Mouse (Mus musculus) bone marrow macrophage, adult 2 months (primary cell): ENCODE measurements at regions not wholly inside any gene's neighbourhood (a gene's known extent, or its start where the extent isn't known, plus 50 kb on each side); places are given as distances from the start of the nearest gene placed in this dataset.

Experiments used
- H3K27ac ChIP-seq: 2 replicates; pipeline ENCODE4 v1.5.1; 2012; ENCODE audit warnings: low read depth, low read length; ENCODE audit not compliant: insufficient read depth
- H3K4me1 ChIP-seq: 2 replicates; pipeline ENCODE4 v1.6.1; 2012; ENCODE audit warnings: low read length; ENCODE audit not compliant: control insufficient read depth, insufficient read depth
- H3K4me3 ChIP-seq: 2 replicates; pipeline ENCODE4 v1.5.1; 2012; ENCODE audit warnings: mild to moderate bottlenecking, low read length, moderate library complexity; ENCODE audit not compliant: insufficient read depth
- CTCF ChIP-seq: IDR thresholded peaks from 2 replicates; pipeline ENCODE4 v1.5.1; 2012; ENCODE audit warnings: low read depth, mild to moderate bottlenecking, low read length, moderate library complexity
- POLR2A ChIP-seq: IDR thresholded peaks from 2 replicates; pipeline ENCODE4 v1.6.1; 2012; ENCODE audit warnings: mild to moderate bottlenecking, low read depth, low read length, borderline replicate concordance

GRCm38 (mm10) chr13:28563585-28563984 lies 306.3 kb downstream of the Gm11361 start:
- no peak for TF ChIP-seq CTCF
- no peak for TF ChIP-seq POLR2A
- H3K4me1 ChIP-seq: no peaks in the 10 kb centered on the region
- H3K4me3 ChIP-seq: no peak overlapping the region
- no peak overlapping the region for H3K27ac ChIP-seq

- peaks cover 9% of the 10 kb centered on the region for H3K4me1 ChIP-seq
- no peak overlapping the region for H3K27ac ChIP-seq
- H3K4me3 ChIP-seq: no peak overlapping the region
- TF ChIP-seq CTCF (no peak), POLR2A (no peak)
Observed at GRCm38 (mm10) chr13:28560081-28560480, 302.8 kb downstream of the Gm11361 start.

GRCm38 (mm10) chr13:28557032-28557570 lies 299.8 kb downstream of the Gm11361 start:
- TF ChIP-seq POLR2A: no peak
- TF ChIP-seq CTCF: no peak
- Histone ChIP-seq H3K4me3 (no peak overlapping the region), H3K27ac (no peak overlapping the region), H3K4me1 (peaks cover 9% of the 10 kb centered on the region)

- no peak overlapping the region for H3K4me3 ChIP-seq
- H3K27ac ChIP-seq: no peak overlapping the region
- peaks cover 12% of the 10 kb centered on the region for H3K4me1 ChIP-seq
- no peak for TF ChIP-seq CTCF
- TF ChIP-seq POLR2A: no peak
Observed at GRCm38 (mm10) chr13:28556385-28556938, 299.1 kb downstream of the Gm11361 start.

GRCm38 (mm10) chr13:28554143-28554830 lies 297.0 kb downstream of the Gm11361 start:
- no peak for TF ChIP-seq POLR2A
- TF ChIP-seq CTCF: no peak
- H3K4me1 ChIP-seq: peaks cover 14% of the 10 kb centered on the region
- H3K27ac ChIP-seq: no peak overlapping the region
- no peak overlapping the region for H3K4me3 ChIP-seq

GRCm38 (mm10) chr13:28552974-28553750 lies 295.8 kb downstream of the Gm11361 start:
- TF ChIP-seq POLR2A (no peak), CTCF (no peak)
- H3K27ac ChIP-seq: no peak overlapping the region
- H3K4me1 ChIP-seq: peaks cover 14% of the 10 kb centered on the region
- no peak overlapping the region for H3K4me3 ChIP-seq

GRCm38 (mm10) chr13:28551555-28551954 lies 294.2 kb downstream of the Gm11361 start:
- no peak for TF ChIP-seq POLR2A
- Histone ChIP-seq H3K4me1 (peaks cover 8% of the 10 kb centered on the region), H3K27ac (no peak overlapping the region; the same call in 1 of the 2 replicates), H3K4me3 (no peak overlapping the region)

- H3K27ac ChIP-seq: no peak overlapping the region
- H3K4me3 ChIP-seq: no peak overlapping the region
- TF ChIP-seq POLR2A: no peak
- TF ChIP-seq CTCF: no peak
- H3K4me1 ChIP-seq: peaks cover 7% of the 10 kb centered on the region; the same call in 1 of the 2 replicates
Observed at GRCm38 (mm10) chr13:28545797-28546196, 288.5 kb downstream of the Gm11361 start.

GRCm38 (mm10) chr13:28545337-28545736 lies 288.0 kb downstream of the Gm11361 start:
- Histone ChIP-seq H3K4me3 (no peak overlapping the region), H3K4me1 (peaks cover 7% of the 10 kb centered on the region; the same call in 1 of the 2 replicates), H3K27ac (no peak overlapping the region)
- TF ChIP-seq CTCF: no peak

GRCm38 (mm10) chr13:28544819-28545180 lies 287.5 kb downstream of the Gm11361 start:
- TF ChIP-seq CTCF: no peak
- no peak for TF ChIP-seq POLR2A
- peaks cover 7% of the 10 kb centered on the region; the same call in 1 of the 2 replicates for H3K4me1 ChIP-seq
- H3K4me3 ChIP-seq: no peak overlapping the region
- no peak overlapping the region for H3K27ac ChIP-seq
